Mouse (Mus musculus) E14TG2a.4 (cell line): ENCODE data around the gene Celsr1.

ENCODE experiments used
- H3K27me3 ChIP-seq: 2 replicates; pipeline ENCODE4 v1.6.1; 2014; ENCODE audit warnings: low read length, control low read depth; ENCODE audit not compliant: insufficient read depth
- H3K36me3 ChIP-seq: 2 replicates; pipeline ENCODE4 v1.6.1; 2014; ENCODE audit warnings: low read length, control low read depth; ENCODE audit not compliant: insufficient read depth
- H3K4me1 ChIP-seq: replicated peaks from 2 replicates; pipeline ENCODE4 v1.6.1; 2014; ENCODE audit warnings: low read depth, low read length, control low read depth
- H3K4me3 ChIP-seq: replicated peaks from 2 replicates; pipeline ENCODE4 v1.5.1; 2014; ENCODE audit warnings: mild to moderate bottlenecking, low read length
- H3K9me3 ChIP-seq: 2 replicates; pipeline ENCODE4 v1.6.1; 2014; ENCODE audit warnings: low read length, control low read depth
- CTCF ChIP-seq: conservative IDR thresholded peaks from 2 replicates; pipeline ENCODE4 v1.5.1; 2014; ENCODE audit warnings: low read length
- NANOG ChIP-seq: IDR thresholded peaks from 2 replicates; pipeline ENCODE4 v1.6.1; 2014; ENCODE audit warnings: borderline replicate concordance, low read length, mixed read lengths
- POU5F1 ChIP-seq: IDR thresholded peaks from 2 replicates; pipeline ENCODE4 v1.6.1; 2014; ENCODE audit warnings: low read length, borderline replicate concordance

Celsr1 gene

DNA sequence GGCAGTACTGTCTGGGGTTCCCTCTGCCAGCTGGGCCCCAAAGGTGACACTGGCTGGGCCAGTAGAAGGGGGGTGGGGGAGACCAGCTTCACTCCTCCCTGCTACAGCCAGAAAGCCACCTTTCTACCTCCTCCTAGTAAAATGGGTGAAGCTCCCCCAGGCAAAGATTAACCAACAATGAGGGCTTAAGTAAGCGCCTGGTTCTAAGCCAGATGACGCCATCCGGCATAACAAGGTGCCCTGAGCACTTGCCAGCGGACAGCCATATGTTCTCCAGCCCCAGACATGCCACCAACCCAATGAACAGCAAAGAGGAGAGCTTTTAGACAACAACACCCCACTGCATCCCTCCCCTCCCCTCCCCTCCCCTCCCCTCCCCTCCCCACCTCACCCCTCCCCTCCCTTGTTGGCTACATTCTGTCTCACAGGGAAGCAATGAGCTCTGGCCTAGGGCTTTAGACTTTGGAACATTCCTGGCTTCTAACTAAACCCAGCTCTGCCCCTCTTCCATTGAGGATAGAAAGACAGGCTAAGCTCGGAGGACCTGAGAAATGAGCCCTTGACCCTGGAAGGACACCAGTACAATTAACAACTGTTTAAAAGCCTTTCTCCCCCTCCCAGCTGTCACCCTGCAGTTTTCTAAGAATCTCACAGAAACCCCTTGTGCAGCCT is 42.0 kb downstream of the Celsr1 start:
- Histone ChIP-seq H3K9me3 (no peaks in the 10 kb centered on the region), H3K4me1 (peaks cover 48% of the 10 kb centered on the region), H3K4me3 (no peak overlapping the region), H3K36me3 (no peaks in the 10 kb centered on the region), H3K27me3 (no peaks in the 10 kb centered on the region)
- TF ChIP-seq CTCF = no peak
- no peak for TF ChIP-seq POU5F1
- TF ChIP-seq NANOG = no peak

DNA sequence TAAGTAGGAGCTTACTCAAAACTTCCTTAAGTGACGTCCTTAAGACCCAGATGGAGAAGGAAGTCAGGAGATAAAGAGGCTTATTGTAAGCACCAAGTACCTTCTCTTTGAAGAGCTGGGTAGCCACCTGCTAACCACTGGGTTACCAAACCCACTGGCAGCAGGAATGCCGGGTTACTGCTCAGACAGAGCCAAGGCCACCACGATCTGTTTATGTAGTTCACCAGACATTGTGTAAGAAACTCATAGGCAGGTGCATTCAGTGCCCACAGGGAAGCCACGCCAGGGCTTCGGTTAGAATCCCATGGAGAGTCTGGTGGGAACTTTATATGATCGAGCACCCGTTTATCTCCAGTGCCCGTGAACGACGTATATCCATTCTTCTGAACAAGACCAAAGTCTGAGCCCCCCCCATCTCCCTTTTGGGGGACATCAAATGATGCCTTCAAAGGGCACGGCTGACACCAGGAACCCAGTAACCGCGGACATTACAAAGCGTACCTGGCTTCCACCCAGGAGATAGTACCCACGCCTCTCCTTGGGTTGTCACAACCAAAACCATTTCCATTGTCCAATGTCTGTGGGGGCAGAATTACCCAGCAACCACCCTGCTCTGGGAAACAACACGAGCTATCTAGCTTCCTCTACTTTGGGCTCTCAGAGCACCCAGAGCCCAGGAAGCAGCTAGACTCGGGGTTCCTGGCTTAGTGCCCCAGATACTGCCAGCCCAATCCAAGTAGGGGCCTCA is 42.7 kb downstream of the Celsr1 start:
- H3K36me3 ChIP-seq = no peaks in the 10 kb centered on the region
- H3K9me3 ChIP-seq = no peaks in the 10 kb centered on the region
- TF ChIP-seq NANOG (no peak), CTCF (no peak), POU5F1 (no peak)
- H3K27me3 ChIP-seq = no peaks in the 10 kb centered on the region
- H3K4me1 ChIP-seq = peaks cover 42% of the 10 kb centered on the region
- no peak overlapping the region for H3K4me3 ChIP-seq

DNA sequence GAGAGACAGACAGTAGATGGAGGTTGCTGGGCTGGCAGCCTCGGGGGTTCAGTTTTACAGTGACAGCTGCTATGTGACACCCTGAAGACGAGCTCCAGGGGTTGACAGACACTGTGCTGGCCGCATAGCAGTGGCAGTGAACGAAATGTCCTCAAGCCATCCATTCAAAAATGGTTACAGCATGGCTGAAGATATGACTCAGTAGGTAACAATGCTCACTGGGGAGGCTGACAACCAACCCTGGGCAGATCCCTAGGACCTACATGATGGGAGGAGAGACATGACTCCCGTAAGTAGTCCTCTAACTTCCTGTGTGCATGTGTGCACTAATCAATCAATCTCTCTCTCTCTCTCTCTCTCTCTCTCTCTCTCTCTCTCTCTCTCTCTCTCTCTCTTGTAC is 45.7 kb downstream of the Celsr1 start:
- no peak overlapping the region for H3K4me3 ChIP-seq
- H3K27me3 ChIP-seq = no peaks in the 10 kb centered on the region
- H3K4me1 ChIP-seq = peaks cover 33% of the 10 kb centered on the region
- TF ChIP-seq NANOG (no peak), POU5F1 (no peak), CTCF (no peak)
- no peaks in the 10 kb centered on the region for H3K36me3 ChIP-seq
- no peaks in the 10 kb centered on the region for H3K9me3 ChIP-seq

DNA sequence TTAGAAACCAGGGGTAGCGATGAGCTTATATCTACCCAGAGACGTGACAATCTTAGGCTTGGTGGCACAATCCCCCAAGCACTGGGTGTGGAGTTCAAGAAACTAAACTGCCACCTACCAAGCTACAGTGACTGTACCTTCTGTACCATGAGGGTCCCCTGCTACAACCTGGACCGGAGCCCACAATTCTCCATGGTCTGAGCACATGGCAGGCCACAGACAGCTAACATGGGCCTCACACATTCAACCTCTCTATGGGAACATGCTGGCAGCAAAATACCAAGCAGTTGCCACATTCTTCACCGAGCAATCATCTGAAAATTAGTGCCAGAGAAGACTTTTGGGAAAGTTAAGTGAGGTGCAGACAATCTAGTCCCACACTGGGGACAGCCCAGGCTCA is 47.4 kb downstream of the Celsr1 start:
- Histone ChIP-seq H3K27me3 (no peaks in the 10 kb centered on the region), H3K9me3 (no peaks in the 10 kb centered on the region), H3K4me3 (no peak overlapping the region), H3K36me3 (no peaks in the 10 kb centered on the region), H3K4me1 (peaks cover 24% of the 10 kb centered on the region)
- TF ChIP-seq POU5F1 (no peak), CTCF (no peak), NANOG (no peak)

DNA sequence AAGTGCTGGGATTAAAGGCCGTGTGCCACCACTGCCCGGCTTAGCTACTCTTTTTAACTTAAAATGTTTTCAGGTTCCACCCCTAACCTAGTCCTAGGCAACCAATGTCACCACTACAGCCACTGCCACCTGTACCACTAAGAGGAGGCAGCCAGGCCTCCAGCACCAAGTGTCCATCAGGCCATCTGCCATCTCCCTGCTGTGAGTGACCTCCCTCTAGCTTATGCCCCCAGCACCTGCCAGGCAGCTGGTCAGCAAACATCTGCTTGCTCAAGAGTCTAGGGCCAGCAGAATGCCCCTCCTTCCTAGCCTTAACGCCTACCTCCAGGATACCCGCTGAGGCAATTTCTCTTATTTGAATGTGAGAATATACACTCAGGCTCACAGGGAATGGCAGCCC is 48.0 kb downstream of the Celsr1 start:
- Histone ChIP-seq H3K9me3 (no peaks in the 10 kb centered on the region), H3K4me1 (peaks cover 22% of the 10 kb centered on the region), H3K27me3 (no peaks in the 10 kb centered on the region), H3K36me3 (no peaks in the 10 kb centered on the region), H3K4me3 (no peak overlapping the region)
- no peak for TF ChIP-seq POU5F1
- TF ChIP-seq CTCF = no peak

DNA sequence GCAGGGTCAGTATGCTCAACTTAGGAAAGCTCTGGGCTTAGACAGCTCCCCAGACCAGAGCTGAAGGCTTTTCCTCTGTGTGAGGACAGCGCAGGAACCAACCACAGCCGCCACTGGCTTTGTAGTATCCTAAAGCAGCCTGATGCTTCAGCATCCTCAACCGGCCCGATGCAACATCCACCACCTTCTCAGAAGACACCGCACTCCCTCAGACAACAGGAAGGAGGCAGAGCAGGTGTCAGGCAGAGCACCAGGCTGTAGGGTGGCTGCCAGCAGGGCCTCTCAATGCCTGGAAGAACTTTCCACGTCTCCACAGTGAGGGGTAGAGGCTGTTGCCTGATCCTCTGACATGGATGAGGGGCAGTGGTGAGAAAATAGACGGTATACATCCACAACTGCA is 50.4 kb downstream of the Celsr1 start:
- Histone ChIP-seq H3K9me3 (no peaks in the 10 kb centered on the region), H3K4me3 (no peak overlapping the region), H3K27me3 (no peaks in the 10 kb centered on the region), H3K36me3 (no peaks in the 10 kb centered on the region), H3K4me1 (peaks cover 26% of the 10 kb centered on the region)
- TF ChIP-seq NANOG (no peak), CTCF (no peak), POU5F1 (no peak)

DNA sequence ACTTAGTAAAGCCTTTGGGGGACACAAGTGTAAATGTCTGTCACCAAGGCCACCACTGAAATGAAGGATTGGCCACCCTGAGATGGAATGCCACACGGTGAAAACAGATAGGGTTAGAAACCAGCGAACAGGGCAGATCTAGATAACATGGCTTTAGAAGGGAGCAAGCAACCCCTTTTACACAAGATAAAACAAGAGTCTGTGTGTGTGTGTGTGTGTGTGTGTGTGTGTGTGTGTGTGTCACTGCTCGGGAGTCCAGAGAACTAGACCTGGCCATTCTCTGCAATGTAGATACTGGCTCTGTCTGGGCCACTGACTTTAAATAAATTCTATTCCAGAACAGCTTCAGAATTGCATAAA is 51.2 kb downstream of the Celsr1 start:
- TF ChIP-seq NANOG (no peak), POU5F1 (no peak), CTCF (no peak)
- Histone ChIP-seq H3K4me3 (no peak overlapping the region), H3K4me1 (peaks cover 26% of the 10 kb centered on the region), H3K27me3 (no peaks in the 10 kb centered on the region), H3K36me3 (0 out of 2 replicates have a peak, but pooled peaks cover 2% of the 10 kb centered on the region), H3K9me3 (no peaks in the 10 kb centered on the region)

DNA sequence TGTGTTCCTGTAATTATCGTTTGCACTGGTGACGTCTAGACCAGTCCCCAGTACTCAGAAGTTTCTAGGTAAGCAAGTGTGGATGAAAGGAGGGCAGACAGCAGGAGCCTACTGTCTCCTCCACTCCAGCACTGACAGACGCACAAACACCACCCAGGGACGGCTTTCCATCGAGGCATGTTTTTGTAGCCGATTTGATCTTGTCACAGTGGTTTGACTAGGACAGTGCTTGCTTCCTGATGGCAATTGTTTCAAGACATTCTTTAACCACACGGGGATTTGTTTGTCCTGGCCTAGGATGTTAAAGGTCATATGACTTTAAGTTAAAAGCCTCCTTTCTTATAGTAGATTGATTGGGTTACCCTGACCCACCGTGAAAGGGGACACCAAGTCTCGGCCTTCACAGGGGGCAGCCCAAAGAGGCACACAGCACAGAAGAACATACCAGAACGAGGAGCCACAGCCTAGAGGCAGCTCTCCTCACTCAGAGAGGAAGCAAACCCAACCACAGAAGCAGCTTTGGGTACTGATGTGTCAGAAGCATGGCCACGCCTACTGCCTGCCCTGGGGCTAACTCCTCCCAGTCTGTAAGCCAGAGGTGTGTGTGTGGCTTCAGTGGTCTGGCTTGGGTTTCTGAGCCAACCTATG is 51.7 kb downstream of the Celsr1 start:
- Histone ChIP-seq H3K9me3 (no peaks in the 10 kb centered on the region), H3K36me3 (peaks cover 5% of the 10 kb centered on the region; the same call in 1 of the 2 replicates), H3K4me1 (peaks cover 26% of the 10 kb centered on the region), H3K4me3 (no peak overlapping the region), H3K27me3 (no peaks in the 10 kb centered on the region)
- TF ChIP-seq NANOG (no peak), POU5F1 (no peak), CTCF (no peak)

DNA sequence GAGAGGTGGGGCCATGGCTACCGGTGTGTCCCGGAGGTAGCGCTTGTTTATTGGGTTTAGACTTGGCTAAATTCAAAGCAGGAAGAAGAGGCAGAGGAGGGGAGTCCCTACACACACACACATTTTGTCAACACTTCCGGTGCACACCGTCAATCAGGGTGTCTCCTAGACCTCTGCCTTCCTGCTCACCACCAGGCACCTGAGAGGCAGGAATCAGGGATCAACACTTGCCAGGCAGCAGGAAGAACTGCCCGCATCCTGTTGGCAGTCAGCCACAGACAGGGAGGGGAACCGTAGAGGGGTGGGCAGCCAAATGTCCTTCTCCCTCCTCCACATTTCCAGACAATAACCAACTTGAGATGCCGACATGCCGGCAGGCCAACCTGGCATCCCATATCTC is 56.5 kb downstream of the Celsr1 start:
- H3K9me3 ChIP-seq = no peaks in the 10 kb centered on the region
- TF ChIP-seq NANOG (no peak), POU5F1 (no peak), CTCF (no peak)
- no peak overlapping the region for H3K4me3 ChIP-seq
- no peaks in the 10 kb centered on the region for H3K27me3 ChIP-seq
- H3K36me3 ChIP-seq = peaks cover 5% of the 10 kb centered on the region; the same call in 1 of the 2 replicates
- peaks cover 8% of the 10 kb centered on the region for H3K4me1 ChIP-seq
